Mouse (Mus musculus) midbrain, postnatal 0 days (tissue): ENCODE data around the gene Gstt2. TPM values are rescaled to one million over a fixed set of nuclear protein-coding genes. Genes with fewer than 3 reads are reported as not detected.

ENCODE experiments used
- ATAC-seq: fragments of 200-750 bp; cut with Nextera tagmentation; 2 replicates; pipeline ENCODE4 v1.8.0; 2017; ENCODE audit warnings: moderate number of reproducible peaks, mild to moderate bottlenecking, moderate TSS enrichment, moderate library complexity; ENCODE audit not compliant: low FRiP score
- DNase-seq: peaks from one replicate; pipeline ENCODE4 v3.0.0-alpha.2; 2015; ENCODE audit warnings: low spot score
- H3K27ac ChIP-seq: fragments of 300-500 bp; sonication (generic); 2 replicates; pipeline ENCODE4 v1.5.1; 2014; ENCODE audit warnings: low read depth, mild to moderate bottlenecking, low read length, mixed read lengths
- H3K27me3 ChIP-seq: fragments of 300-500 bp; sonication (generic); 2 replicates; pipeline ENCODE4 v1.6.1; 2014; ENCODE audit warnings: low read length, control low read depth, mixed read lengths; ENCODE audit not compliant: insufficient read depth
- H3K36me3 ChIP-seq: fragments of 300-500 bp; sonication (generic); 2 replicates; pipeline ENCODE4 v1.6.1; 2014; ENCODE audit warnings: low read length, control low read depth, mixed read lengths; ENCODE audit not compliant: insufficient read depth
- H3K4me1 ChIP-seq: fragments of 300-500 bp; sonication (generic); 2 replicates; pipeline ENCODE4 v1.6.1; 2014; ENCODE audit warnings: mild to moderate bottlenecking, control low read depth, antibody characterized with exemption, low read length, mixed read lengths; ENCODE audit not compliant: insufficient read depth
- H3K4me2 ChIP-seq: fragments of 300-500 bp; sonication (generic); 2 replicates; pipeline ENCODE4 v1.6.1; 2014; ENCODE audit warnings: low read depth, mild to moderate bottlenecking, low read length, mixed read lengths; ENCODE audit not compliant: poor library complexity, severe bottlenecking
- H3K4me3 ChIP-seq: fragments of 300-500 bp; sonication (generic); 2 replicates; pipeline ENCODE4 v1.5.1; 2014; ENCODE audit warnings: low read depth, mild to moderate bottlenecking, low read length, moderate library complexity
- H3K9ac ChIP-seq: fragments of 300-500 bp; sonication (generic); replicated peaks from 2 replicates; pipeline ENCODE4 v1.6.1; 2014; ENCODE audit warnings: mild to moderate bottlenecking, low read length, moderate library complexity, mixed read lengths; ENCODE audit not compliant: poor library complexity, severe bottlenecking
- H3K9me3 ChIP-seq: fragments of 300-500 bp; sonication (generic); 2 replicates; pipeline ENCODE4 v1.6.1; 2016; ENCODE audit warnings: low read length, control low read depth
- CTCF ChIP-seq: IDR thresholded peaks from 2 replicates; pipeline ENCODE4 v1.5.1; 2016; ENCODE audit warnings: antibody characterized with exemption, mild to moderate bottlenecking
- WGBS: fragments of 180-500 bp; shearing (Covaris S2); extraction: QIAGEN DNeasy Blood & Tissue Kit; methylation state at CpG from one replicate; pipeline ENCODE4 v1.1.7; 2014; 5-methylcytosine and 5-hydroxymethylcytosine counted together
- polyA plus RNA-seq: library from polyadenylated mRNA; unstranded; fragments of >200 nt; fragmentation: Nextera tagmentation; extraction: Ambion mirVana; gene quantifications from 2 replicates; pipeline ENCODE4 v1.2.1, GENCODE M21; 2015
- total RNA-seq: library from RNA; depleted of rRNA; stranded (reverse); fragments of >200 nt; gene quantifications from 2 replicates; pipeline ENCODE4 v1.2.3, GENCODE M21; 2014

Gene Gstt2
- total and polyA plus RNA-seq, 2 experiments from 2014 or later = 5.5 to 10.7 TPM

DNA sequence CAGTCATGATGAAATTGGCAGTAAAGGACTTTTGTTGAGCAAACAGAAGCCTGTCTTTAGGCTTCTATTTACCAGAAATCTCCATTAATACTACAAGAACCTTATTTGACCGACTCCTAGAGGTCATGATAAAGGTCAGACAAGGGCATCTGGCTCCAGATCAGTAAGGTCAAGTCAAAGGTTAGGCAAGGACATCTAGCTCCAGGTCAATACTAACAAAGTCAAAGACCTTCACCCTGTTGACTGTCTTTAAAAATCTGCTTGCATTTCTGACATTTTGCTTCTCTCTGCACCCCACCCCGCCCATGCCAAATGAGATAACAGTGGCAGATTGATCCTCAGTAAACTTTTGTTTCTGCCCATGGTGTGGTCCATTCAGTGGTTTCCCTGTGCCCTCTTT is 33.0 kb downstream of the Gstt2 start:
- Histone ChIP-seq H3K27ac (no peak overlapping the region), H3K4me1 (no peaks in the 10 kb centered on the region), H3K9me3 (no peaks in the 10 kb centered on the region), H3K4me2 (no peak overlapping the region), H3K36me3 (no peaks in the 10 kb centered on the region), H3K4me3 (no peak overlapping the region), H3K27me3 (no peaks in the 10 kb centered on the region), H3K9ac (no peak overlapping the region)
- DNase-seq (no peak), ATAC-seq (no peak)
- TF ChIP-seq CTCF = no peak
- WGBS = 74% methylated on average over 2 of the region's 2 CpGs

DNA sequence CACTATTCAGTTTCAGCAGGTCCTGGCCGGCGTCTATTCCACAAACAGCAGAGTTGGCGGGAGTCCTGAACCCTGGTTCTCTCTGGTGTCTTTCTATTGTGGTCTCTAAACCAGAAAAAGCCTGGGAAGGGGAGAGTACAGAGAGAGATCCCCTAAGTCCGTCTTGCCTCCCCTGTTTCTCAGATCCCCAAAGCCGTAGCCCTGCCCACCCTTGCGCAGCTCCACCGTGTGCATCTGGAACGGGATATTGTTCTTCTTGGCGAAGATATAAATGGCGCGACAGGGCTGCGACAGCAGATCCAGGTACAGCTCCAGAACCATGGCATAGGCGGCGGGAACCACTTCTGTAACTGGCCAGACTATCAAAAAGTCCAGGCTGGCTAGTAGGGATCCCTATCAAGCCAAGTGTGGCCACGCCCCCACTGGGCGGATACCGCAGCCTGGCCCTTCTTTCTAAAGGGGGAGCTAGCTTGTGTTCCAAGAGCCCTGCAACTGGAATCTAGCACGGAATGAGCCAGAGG is 39.0 kb downstream of the Gstt2 start, which contains the start of gene Gstt1:
TSS of gene Gstt1 (minus strand) at position 409 of the 521 bp plus-strand sequence.
- Histone ChIP-seq H3K9ac (peak within 1 kb of the TSS; percentile 51), H3K27me3 (peaks cover 5% of the 10 kb centered on the region; the same call in 1 of the 2 replicates), H3K27ac (peak within 1 kb of the TSS; percentile 34), H3K36me3 (no peaks in the 10 kb centered on the region), H3K4me2 (peak within 1 kb of the TSS; percentile 55), H3K4me3 (peak within 1 kb of the TSS; percentile 35), H3K4me1 (peaks cover 11% of the 10 kb centered on the region; the same call in 1 of the 2 replicates), H3K9me3 (no peaks in the 10 kb centered on the region)
- TF ChIP-seq CTCF = 0 out of 2 replicates have a peak, but pooled peaks have one; percentile 6
- DNase-seq = peak; percentile 41
- WGBS = 1% methylated on average over 18 of the region's 18 CpGs
- ATAC-seq = no peak

DNA sequence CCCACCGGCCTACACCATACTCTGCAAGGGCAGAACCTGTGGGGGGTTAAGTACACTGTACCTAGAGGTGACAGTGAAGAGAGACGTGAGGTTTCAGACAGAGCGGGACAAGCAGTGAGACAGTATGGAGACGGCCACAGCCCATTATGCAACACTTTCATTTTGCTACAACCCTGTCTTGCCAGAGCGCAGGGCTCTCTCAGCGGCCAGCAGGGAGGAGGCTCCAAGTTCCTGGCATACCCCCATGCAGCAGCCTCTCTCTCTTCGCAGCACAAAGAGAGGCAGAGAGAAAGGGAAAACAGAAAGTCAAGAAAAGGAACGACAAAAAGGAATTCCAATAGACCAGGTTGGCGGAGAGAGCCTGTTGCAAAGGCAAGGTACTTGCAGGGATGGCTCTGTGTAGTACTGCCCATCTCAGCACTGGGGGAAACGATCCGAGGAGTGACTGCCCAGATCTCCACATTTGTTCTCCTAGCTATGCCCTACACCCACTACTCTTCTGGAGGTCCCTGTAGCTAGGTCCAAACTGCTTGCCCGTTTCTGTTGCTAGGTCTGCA is 39.5 kb downstream of the Gstt2 start:
- H3K9me3 ChIP-seq = no peaks in the 10 kb centered on the region
- WGBS = 3% methylated on average over 12 of the region's 12 CpGs
- ATAC-seq (peak; percentile 72; the same call in 1 of the 2 replicates), DNase-seq (peak; percentile 37)
- H3K36me3 ChIP-seq = no peaks in the 10 kb centered on the region
- H3K9ac ChIP-seq = peak overlapping the region; percentile 51; the same call in 1 of the 2 replicates
- H3K4me1 ChIP-seq = peaks cover 11% of the 10 kb centered on the region; the same call in 1 of the 2 replicates
- peak overlapping the region; percentile 35 for H3K4me3 ChIP-seq
- peak overlapping the region; percentile 55 for H3K4me2 ChIP-seq
- TF ChIP-seq CTCF = no peak
- peaks cover 5% of the 10 kb centered on the region; the same call in 1 of the 2 replicates for H3K27me3 ChIP-seq
- H3K27ac ChIP-seq = peak overlapping the region; percentile 34; the same call in 1 of the 2 replicates

DNA sequence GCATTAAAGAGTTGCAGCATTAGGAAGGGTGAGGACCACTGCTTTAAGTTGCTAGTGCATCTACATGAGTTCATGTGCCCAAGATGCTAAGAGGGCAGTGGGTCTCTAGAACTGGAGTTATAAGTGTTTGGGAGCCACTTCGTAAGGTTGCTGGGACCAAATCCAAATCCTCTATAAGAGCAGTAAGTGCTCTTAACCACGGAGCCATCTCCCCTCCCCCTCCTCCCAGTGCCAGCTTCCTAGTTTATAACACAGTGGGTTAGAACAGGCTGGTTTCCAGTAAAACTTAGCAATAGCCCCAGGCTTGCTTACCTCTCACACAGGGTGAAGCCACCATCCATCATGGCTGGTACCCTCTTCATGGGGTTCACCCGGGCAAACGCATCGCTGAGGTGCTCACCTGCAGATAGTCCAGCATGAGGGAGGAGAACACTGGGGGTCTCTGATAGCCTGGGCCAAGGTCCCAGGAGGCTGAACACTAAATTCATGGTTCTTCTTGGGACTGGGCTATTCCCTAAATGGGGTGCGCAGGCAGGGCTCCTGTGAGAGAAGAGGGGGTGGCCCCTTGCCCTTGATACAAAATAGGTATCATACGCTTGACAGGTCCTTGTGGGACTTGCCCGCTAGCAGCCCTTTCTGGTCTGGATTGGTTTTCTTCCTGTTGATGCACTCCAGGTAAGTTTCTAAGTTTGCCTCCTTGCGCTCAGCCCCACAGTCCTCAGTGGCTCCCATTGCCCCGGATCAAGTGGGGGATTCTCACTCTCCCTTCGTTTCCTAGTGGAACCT is 40.3 kb downstream of the Gstt2 start:
- Histone ChIP-seq H3K36me3 (no peaks in the 10 kb centered on the region), H3K27ac (no peak overlapping the region), H3K4me1 (peaks cover 11% of the 10 kb centered on the region; the same call in 1 of the 2 replicates), H3K27me3 (peaks cover 5% of the 10 kb centered on the region; the same call in 1 of the 2 replicates), H3K4me2 (peak overlapping the region; percentile 55), H3K9ac (no peak overlapping the region), H3K9me3 (no peaks in the 10 kb centered on the region), H3K4me3 (peak overlapping the region; percentile 35)
- WGBS = 50% methylated on average over 11 of the region's 11 CpGs
- ATAC-seq = no peak
- no peak for DNase-seq
- no peak for TF ChIP-seq CTCF

DNA sequence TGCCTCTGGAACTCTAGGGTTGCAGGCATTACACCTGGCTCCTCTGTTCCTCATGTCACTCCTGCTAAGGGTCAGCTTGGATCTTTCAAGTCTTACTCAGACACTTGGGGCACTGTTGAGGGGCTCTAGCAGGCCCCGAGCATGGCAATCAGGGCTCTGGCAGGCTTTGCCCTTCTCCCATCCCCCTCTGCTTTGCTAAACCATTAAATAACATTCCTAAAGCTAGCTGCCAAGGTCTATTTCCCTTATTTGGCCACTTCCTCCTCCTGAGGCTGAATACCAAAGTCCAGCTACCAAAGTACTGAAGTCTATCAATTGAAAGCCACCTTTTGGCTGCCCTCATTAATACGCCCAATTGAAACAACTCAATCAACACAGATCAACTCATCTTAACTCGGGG is 42.3 kb downstream of the Gstt2 start:
- Histone ChIP-seq H3K4me1 (peaks cover 11% of the 10 kb centered on the region; the same call in 1 of the 2 replicates), H3K4me2 (no peak overlapping the region), H3K9me3 (no peaks in the 10 kb centered on the region), H3K27ac (no peak overlapping the region), H3K36me3 (no peaks in the 10 kb centered on the region), H3K27me3 (peaks cover 5% of the 10 kb centered on the region; the same call in 1 of the 2 replicates), H3K4me3 (no peak overlapping the region), H3K9ac (no peak overlapping the region)
- no peak; the same call in 1 of the 2 replicates for TF ChIP-seq CTCF
- WGBS = 27% methylated on average over 3 of the region's 3 CpGs
- DNase-seq = peak; percentile 59
- no peak for ATAC-seq
